Mouse (Mus musculus) kidney, embryonic 16.5 days (tissue): Measurements from ENCODE around the gene Samd7. TPM values are rescaled to one million over a fixed set of nuclear protein-coding genes. Genes with fewer than 3 reads are reported as not detected.

Experiments used
- ATAC-seq: fragments of 200-750 bp; cut with Nextera tagmentation; 2 replicates; pipeline ENCODE4 v1.8.0; 2017; ENCODE audit warnings: moderate TSS enrichment; ENCODE audit not compliant: low FRiP score, low TSS enrichment
- H3K27ac ChIP-seq: fragments of 300-500 bp; sonication (generic); 2 replicates; pipeline ENCODE4 v1.5.1; 2014; ENCODE audit warnings: low read length
- H3K27me3 ChIP-seq: fragments of 300-500 bp; sonication (generic); 2 replicates; pipeline ENCODE4 v1.6.1; 2014; ENCODE audit warnings: low read length, control low read depth, mixed read lengths; ENCODE audit not compliant: insufficient read depth
- H3K36me3 ChIP-seq: fragments of 300-500 bp; sonication (generic); 2 replicates; pipeline ENCODE4 v1.6.1; 2014; ENCODE audit warnings: low read length, control low read depth, mixed read lengths; ENCODE audit not compliant: insufficient read depth
- H3K4me1 ChIP-seq: fragments of 300-500 bp; sonication (generic); 2 replicates; pipeline ENCODE4 v1.6.1; 2014; ENCODE audit warnings: low read length, control low read depth, mixed read lengths; ENCODE audit not compliant: insufficient read depth
- H3K4me2 ChIP-seq: fragments of 300-500 bp; sonication (generic); replicated peaks from 2 replicates; pipeline ENCODE4 v1.6.1; 2014; ENCODE audit warnings: low read depth, low read length
- H3K4me3 ChIP-seq: fragments of 300-500 bp; sonication (generic); 2 replicates; pipeline ENCODE4 v1.5.1; 2014; ENCODE audit warnings: mild to moderate bottlenecking, low read length
- H3K9ac ChIP-seq: fragments of 300-500 bp; sonication (generic); replicated peaks from 2 replicates; pipeline ENCODE4 v1.6.1; 2014; ENCODE audit warnings: low read length
- H3K9me3 ChIP-seq: fragments of 300-500 bp; sonication (generic); 2 replicates; pipeline ENCODE4 v1.6.1; 2016; ENCODE audit warnings: low read length, control low read depth
- WGBS: fragments of 180-500 bp; shearing (Covaris S2); extraction: QIAGEN DNeasy Blood & Tissue Kit; methylation state at CpG from one replicate; pipeline ENCODE4 v1.1.7; 2014; 5-methylcytosine and 5-hydroxymethylcytosine counted together
- polyA plus RNA-seq: library from polyadenylated mRNA; unstranded; fragments of >200 nt; fragmentation: Nextera tagmentation; extraction: Ambion mirVana; gene quantifications from 2 replicates; pipeline ENCODE4 v1.2.1, GENCODE M21; 2015

Gene Samd7
- polyA plus RNA-seq, 1 experiment from 2014 or later: not detected

DNA sequence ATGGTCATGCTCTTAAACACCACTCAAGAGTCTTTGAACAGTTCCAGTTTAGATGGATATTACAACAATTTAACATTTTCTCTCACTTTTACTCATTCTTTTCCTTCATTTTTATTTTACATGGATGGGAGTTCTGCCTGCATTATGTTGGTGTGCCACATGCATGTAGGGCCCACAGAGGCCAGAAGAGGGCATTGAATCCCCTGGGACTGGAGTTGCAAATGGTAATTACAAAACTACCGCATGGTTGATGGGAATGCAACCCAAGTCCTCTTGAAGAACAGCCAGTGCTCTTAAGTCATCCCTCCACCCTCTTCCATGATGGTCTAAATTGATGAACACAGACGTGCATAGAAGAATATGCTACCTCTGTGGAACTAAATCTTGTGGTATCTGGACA lies 23.6 kb upstream of the Samd7 start:
- no peak for ATAC-seq
- H3K9me3 ChIP-seq: no peaks in the 10 kb centered on the region
- no peak overlapping the region for H3K4me2 ChIP-seq
- no peak overlapping the region for H3K27ac ChIP-seq
- no peak overlapping the region for H3K9ac ChIP-seq
- no peak overlapping the region for H3K4me3 ChIP-seq
- WGBS: 82% methylated on average over 2 of the region's 2 CpGs
- H3K36me3 ChIP-seq: no peaks in the 10 kb centered on the region
- no peaks in the 10 kb centered on the region for H3K27me3 ChIP-seq
- H3K4me1 ChIP-seq: no peaks in the 10 kb centered on the region

GRCm38 (mm10) chr3:30723179-30723578 lies 22.9 kb upstream of the Samd7 start:
- no peaks in the 10 kb centered on the region for H3K36me3 ChIP-seq
- no peak overlapping the region for H3K27ac ChIP-seq
- H3K4me3 ChIP-seq: no peak overlapping the region
- ATAC-seq: peak; percentile 78
- no peak overlapping the region for H3K9ac ChIP-seq
- 32% methylated on average over 5 of the region's 5 CpGs for WGBS
- H3K27me3 ChIP-seq: no peaks in the 10 kb centered on the region
- no peak overlapping the region for H3K4me2 ChIP-seq
- H3K9me3 ChIP-seq: no peaks in the 10 kb centered on the region
- no peaks in the 10 kb centered on the region for H3K4me1 ChIP-seq

- Histone ChIP-seq H3K27me3 (no peaks in the 10 kb centered on the region), H3K9ac (no peak overlapping the region), H3K9me3 (no peaks in the 10 kb centered on the region), H3K4me1 (no peaks in the 10 kb centered on the region), H3K4me2 (no peak overlapping the region), H3K36me3 (no peaks in the 10 kb centered on the region), H3K4me3 (no peak overlapping the region), H3K27ac (no peak overlapping the region)
- 48% methylated on average over 10 of the region's 10 CpGs for WGBS
- ATAC-seq: no peak
Observed at GRCm38 (mm10) chr3:30724105-30724824, 21.8 kb upstream of the Samd7 start.

DNA sequence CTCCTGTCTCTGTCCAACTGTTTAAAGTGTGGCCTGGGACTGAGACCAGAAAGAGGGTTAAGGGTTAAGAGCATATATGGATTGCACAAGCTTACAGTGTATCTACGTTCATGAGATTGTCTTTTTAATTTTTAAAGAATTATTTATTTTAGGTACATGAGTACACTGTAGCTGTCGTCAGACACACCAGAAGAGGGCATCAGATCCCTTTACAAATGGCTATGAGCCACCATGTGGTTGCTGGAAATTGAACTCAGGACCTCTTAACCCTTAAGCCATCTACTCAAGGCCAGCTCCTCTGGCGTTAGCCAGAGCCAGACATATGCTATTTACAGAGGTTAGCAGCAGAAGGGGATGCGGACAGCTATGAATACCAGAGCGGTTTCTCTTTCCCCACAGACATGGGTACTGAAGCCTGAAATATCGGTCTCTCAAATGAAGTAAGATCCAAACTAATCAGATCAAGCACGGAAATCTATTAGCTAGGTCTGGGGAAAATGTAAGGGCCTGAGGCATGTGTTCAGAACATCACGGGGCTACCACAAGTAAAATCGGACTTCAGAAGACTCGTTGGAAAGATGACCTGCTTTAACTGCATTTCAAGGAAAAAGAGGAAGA lies 21.1 kb upstream of the Samd7 start:
- Histone ChIP-seq H3K4me2 (no peak overlapping the region), H3K4me1 (no peaks in the 10 kb centered on the region), H3K9me3 (no peaks in the 10 kb centered on the region), H3K9ac (no peak overlapping the region), H3K27ac (no peak overlapping the region), H3K27me3 (no peaks in the 10 kb centered on the region), H3K36me3 (no peaks in the 10 kb centered on the region), H3K4me3 (no peak overlapping the region)
- ATAC-seq: no peak
- WGBS: 73% methylated on average over 10 of the region's 10 CpGs

DNA sequence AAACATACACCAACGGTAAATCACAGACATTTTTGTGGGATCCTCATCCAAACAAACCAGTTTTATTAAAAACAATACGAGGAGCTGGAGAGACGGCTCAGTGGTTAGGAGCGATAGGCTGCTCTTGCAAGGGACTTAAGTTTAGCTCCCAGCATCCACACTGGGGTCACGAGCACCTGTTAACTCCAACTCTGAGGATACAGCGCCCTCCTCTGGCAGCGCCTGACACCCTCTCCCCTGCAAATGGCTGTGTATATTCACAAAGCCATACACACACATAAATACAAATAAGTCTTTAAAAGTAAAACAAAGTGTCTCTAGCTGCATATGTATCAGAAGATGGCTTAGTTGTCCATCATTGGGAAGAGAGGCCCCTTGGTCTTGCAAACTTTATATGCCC lies 20.6 kb upstream of the Samd7 start:
- Histone ChIP-seq H3K36me3 (no peaks in the 10 kb centered on the region), H3K4me2 (no peak overlapping the region), H3K9ac (no peak overlapping the region), H3K9me3 (no peaks in the 10 kb centered on the region), H3K4me1 (no peaks in the 10 kb centered on the region), H3K4me3 (no peak overlapping the region), H3K27ac (no peak overlapping the region), H3K27me3 (no peaks in the 10 kb centered on the region)
- 80% methylated on average over 7 of the region's 7 CpGs for WGBS
- no peak for ATAC-seq

DNA sequence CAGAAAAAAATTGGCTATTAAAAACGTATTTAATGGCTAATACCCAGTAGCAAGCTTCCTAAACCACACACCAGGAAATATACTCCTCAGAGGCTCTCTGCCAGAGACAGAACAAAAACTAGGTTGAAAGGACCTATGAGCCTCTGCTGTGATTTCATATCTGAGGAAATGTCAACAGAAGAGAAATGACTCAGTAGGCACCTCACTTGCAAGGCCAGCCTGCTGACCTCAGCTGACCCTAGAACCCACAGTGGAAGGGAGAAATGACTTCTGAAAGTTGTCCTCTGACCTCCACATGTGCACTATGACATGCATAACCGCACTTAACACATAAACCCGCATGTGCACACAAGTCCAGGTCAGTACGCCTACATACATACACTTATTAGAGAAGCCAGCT lies 18.9 kb upstream of the Samd7 start:
- 84% methylated on average over 4 of the region's 4 CpGs for WGBS
- Histone ChIP-seq H3K27me3 (no peaks in the 10 kb centered on the region), H3K4me1 (no peaks in the 10 kb centered on the region)

DNA sequence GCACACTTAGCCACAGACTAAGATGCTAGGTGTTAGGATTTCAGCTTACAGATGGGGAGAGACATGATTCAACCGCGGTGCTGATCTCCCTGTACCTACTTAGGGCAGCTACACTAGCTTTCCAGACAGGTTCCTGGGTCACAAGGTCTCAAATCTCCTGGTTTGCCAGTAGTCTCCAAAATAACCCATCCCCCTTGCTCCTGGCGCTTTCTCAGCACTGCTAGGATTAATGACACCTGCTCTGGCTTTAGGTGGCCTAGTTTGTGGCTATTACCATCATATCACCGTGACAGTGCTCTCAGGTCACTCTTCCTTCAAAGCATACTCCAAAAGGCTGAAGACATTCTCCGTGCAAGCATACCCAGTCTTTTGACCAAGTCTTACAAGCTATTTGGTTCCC lies 17.0 kb upstream of the Samd7 start:
- Histone ChIP-seq H3K4me2 (no peak overlapping the region), H3K27me3 (no peaks in the 10 kb centered on the region), H3K27ac (no peak overlapping the region), H3K36me3 (no peaks in the 10 kb centered on the region), H3K4me3 (no peak overlapping the region), H3K4me1 (no peaks in the 10 kb centered on the region), H3K9ac (no peak overlapping the region), H3K9me3 (no peaks in the 10 kb centered on the region)
- 84% methylated on average over 5 of the region's 5 CpGs for WGBS
- no peak for ATAC-seq

More for the DNA sequence above, 18.9 kb upstream of the Samd7 start:
- Histone ChIP-seq H3K9me3 (no peaks in the 10 kb centered on the region), H3K27ac (no peak overlapping the region), H3K36me3 (no peaks in the 10 kb centered on the region), H3K9ac (no peak overlapping the region), H3K4me3 (no peak overlapping the region), H3K4me2 (no peak overlapping the region)
- ATAC-seq: no peak

DNA sequence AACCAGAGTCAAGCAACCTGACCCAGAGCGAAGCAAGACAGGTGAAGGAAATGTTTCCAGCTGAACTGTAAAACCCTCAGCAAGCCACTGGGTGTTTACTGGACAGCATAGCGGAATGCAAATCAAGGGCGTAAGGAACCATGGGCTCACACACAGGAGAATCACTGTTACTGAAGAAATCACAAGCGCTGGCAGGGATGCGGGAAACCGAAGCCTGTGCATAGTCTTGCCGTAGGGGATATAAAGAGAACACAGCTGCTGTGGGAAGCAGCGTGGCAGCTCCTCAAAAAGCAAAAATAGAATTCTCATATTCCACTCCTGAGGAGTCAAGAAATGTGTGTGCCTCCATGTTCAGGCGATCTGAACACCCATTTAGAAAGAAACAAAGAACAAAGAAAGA lies 9.3 kb upstream of the Samd7 start:
- Histone ChIP-seq H3K4me2 (no peak overlapping the region), H3K27ac (no peak overlapping the region), H3K36me3 (no peaks in the 10 kb centered on the region), H3K4me1 (no peaks in the 10 kb centered on the region), H3K9ac (no peak overlapping the region), H3K9me3 (no peaks in the 10 kb centered on the region), H3K4me3 (no peak overlapping the region), H3K27me3 (no peaks in the 10 kb centered on the region)
- ATAC-seq: no peak
- WGBS: 70% methylated on average over 9 of the region's 9 CpGs

DNA sequence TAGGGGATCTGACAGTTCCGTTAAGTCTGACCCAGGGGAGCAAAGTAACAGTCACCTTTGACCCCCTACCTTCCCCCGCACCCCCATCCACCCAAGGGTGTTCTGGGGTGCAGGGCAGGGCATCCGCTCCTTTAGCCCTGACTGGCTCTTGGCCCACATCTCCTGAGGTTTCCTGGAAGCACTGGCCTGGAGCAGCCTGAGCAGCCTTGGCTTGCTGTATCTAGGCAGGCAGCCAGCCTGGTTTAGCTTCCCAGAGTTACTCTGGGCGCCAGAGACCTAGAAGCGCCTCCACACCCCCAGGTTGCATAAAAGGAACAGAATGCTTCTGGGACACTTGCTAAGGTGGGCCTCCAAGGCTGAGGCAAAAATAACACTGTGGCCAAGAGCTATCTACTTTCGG lies 4.8 kb upstream of the Samd7 start:
- Histone ChIP-seq H3K36me3 (no peaks in the 10 kb centered on the region), H3K9me3 (peaks cover 2% of the 10 kb centered on the region; the same call in 1 of the 2 replicates), H3K4me1 (no peaks in the 10 kb centered on the region), H3K9ac (no peak overlapping the region), H3K27me3 (no peaks in the 10 kb centered on the region), H3K4me3 (no peak overlapping the region), H3K4me2 (no peak overlapping the region), H3K27ac (no peak overlapping the region)
- no peak for ATAC-seq
- WGBS: 86% methylated on average over 6 of the region's 6 CpGs

DNA sequence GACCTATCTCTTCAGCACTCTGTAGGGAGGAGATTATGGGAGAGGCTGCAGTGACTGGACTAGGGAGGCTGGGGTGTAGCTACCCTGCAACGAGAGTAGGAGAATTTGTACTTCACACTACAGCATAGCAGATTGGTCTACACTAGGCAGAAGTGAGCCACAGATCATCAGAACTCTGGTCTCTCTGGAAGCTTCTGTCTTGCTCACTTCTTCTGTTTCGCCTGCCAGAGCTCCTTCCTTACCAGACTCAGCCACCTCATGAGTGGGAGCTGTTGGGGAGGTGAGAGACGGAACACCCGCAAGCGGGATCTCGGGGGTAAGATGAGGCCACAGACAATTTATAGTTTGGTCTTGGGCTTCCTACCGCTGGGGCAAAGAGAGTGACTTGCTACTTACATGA lies 3.2 kb upstream of the Samd7 start:
- 83% methylated on average over 7 of the region's 7 CpGs for WGBS
- ATAC-seq: no peak

More for the DNA sequence above, 3.2 kb upstream of the Samd7 start:
- Histone ChIP-seq H3K9ac (no peak overlapping the region), H3K4me2 (no peak overlapping the region), H3K36me3 (no peaks in the 10 kb centered on the region), H3K4me3 (no peak overlapping the region), H3K27ac (no peak overlapping the region), H3K9me3 (peaks cover 2% of the 10 kb centered on the region; the same call in 1 of the 2 replicates), H3K27me3 (no peaks in the 10 kb centered on the region), H3K4me1 (no peaks in the 10 kb centered on the region)
